Mouse (Mus musculus): ENCODE results near the gene Gimap7.

Gimap7 gene

GRCm38 (mm10) chr6:48718455-48718854 lies at the start of gene Gimap7, which contains the start of gene Gm28053:
TSS of gene Gimap7 (plus strand) at chr6:48718621.
TSS of gene Gm28053 (plus strand) at chr6:48718607.
- in situ Hi-C loops (cut with MboI, MseI): loop anchor here in 1 of 2 experiments (10.0 to 25.0 kb wide), 2 partner anchors 956 to 1034 kb away; no protein-coding TSS in a partner anchor

GRCm38 (mm10) chr6:48669446-48669969 lies 48.9 kb upstream of the Gimap7 start:
- in situ Hi-C loops (cut with MboI, MseI): loop anchor here in 1 of 2 experiments (10.0 kb wide), 1 partner anchor 985 kb away; no protein-coding TSS in a partner anchor

GRCm38 (mm10) chr6:48674291-48675058 lies 43.9 kb upstream of the Gimap7 start:
- in situ Hi-C loops (cut with MboI, MseI): loop anchor here (10.0 kb wide), 3 partner anchors 930 to 1710 kb away; no protein-coding TSS in a partner anchor

- in situ Hi-C loops (cut with MboI, MseI): loop anchor here (10.0 kb wide), 3 partner anchors 931 to 1709 kb away; no protein-coding TSS in a partner anchor
Observed at GRCm38 (mm10) chr6:48675400-48675930, 43.0 kb upstream of the Gimap7 start.

- in situ Hi-C loops (cut with MboI, MseI): loop anchor here (10.0 kb wide), 3 partner anchors 931 to 1709 kb away; no protein-coding TSS in a partner anchor
Observed at GRCm38 (mm10) chr6:48675931-48676859, 42.2 kb upstream of the Gimap7 start, which contains the start of gene Gimap9. TSS of gene Gimap9 (plus strand) at chr6:48676129.

GRCm38 (mm10) chr6:48676860-48677415 lies 41.5 kb upstream of the Gimap7 start:
- in situ Hi-C loops (cut with MboI, MseI): loop anchor here (10.0 kb wide), 3 partner anchors 932 to 1708 kb away; no protein-coding TSS in a partner anchor

- in situ Hi-C loops (cut with MboI, MseI): loop anchor here (10.0 kb wide), 3 partner anchors 933 to 1707 kb away; no protein-coding TSS in a partner anchor
Observed at GRCm38 (mm10) chr6:48677492-48678345, 40.7 kb upstream of the Gimap7 start.

- in situ Hi-C loops (cut with MboI, MseI): loop anchor here (10.0 kb wide), 3 partner anchors 934 to 1706 kb away; no protein-coding TSS in a partner anchor
Observed at GRCm38 (mm10) chr6:48678391-48678790, 40.0 kb upstream of the Gimap7 start.

GRCm38 (mm10) chr6:48679701-48680100 lies 38.7 kb upstream of the Gimap7 start:
- in situ Hi-C loops (cut with MboI, MseI): loop anchor here (10.0 kb wide), 4 partner anchors 65 to 1705 kb away; partner anchors contain the start of gene Gimap5 (in 1 of the 2)

GRCm38 (mm10) chr6:48680421-48680820 lies 38.0 kb upstream of the Gimap7 start:
- in situ Hi-C loops (cut with MboI, MseI): loop anchor here in 1 of 2 experiments (10.0 kb wide), 1 partner anchor 64 kb away; the partner anchor contains the start of gene Gimap5

GRCm38 (mm10) chr6:48681472-48682090 lies 36.8 kb upstream of the Gimap7 start:
- in situ Hi-C loops (cut with MboI, MseI): loop anchor here in 1 of 2 experiments (10.0 kb wide), 1 partner anchor 63 kb away; the partner anchor contains the start of gene Gimap5

- in situ Hi-C loops (cut with MboI, MseI): loop anchor here in 1 of 2 experiments (10.0 kb wide), 1 partner anchor 63 kb away; the partner anchor contains the start of gene Gimap5
Observed at GRCm38 (mm10) chr6:48682271-48682670, 36.1 kb upstream of the Gimap7 start.

GRCm38 (mm10) chr6:48683263-48683821 lies 35.1 kb upstream of the Gimap7 start:
- in situ Hi-C loops (cut with MboI, MseI): loop anchor here in 1 of 2 experiments (10.0 kb wide), 1 partner anchor 61 kb away; the partner anchor contains the start of gene Gimap5

GRCm38 (mm10) chr6:48684319-48684718 lies 34.1 kb upstream of the Gimap7 start, which contains the start of gene Gimap4:
TSS of gene Gimap4 (plus strand) at chr6:48684549.
- in situ Hi-C loops (cut with MboI, MseI): loop anchor here in 1 of 2 experiments (10.0 kb wide), 1 partner anchor 60 kb away; the partner anchor contains the start of gene Gimap5

- in situ Hi-C loops (cut with MboI, MseI): loop anchor here in 1 of 2 experiments (10.0 kb wide), 1 partner anchor 60 kb away; the partner anchor contains the start of gene Gimap5
Observed at GRCm38 (mm10) chr6:48684806-48685205, 33.6 kb upstream of the Gimap7 start.

GRCm38 (mm10) chr6:48685251-48685650 lies 33.2 kb upstream of the Gimap7 start:
- in situ Hi-C loops (cut with MboI, MseI): loop anchor here in 1 of 2 experiments (10.0 kb wide), 1 partner anchor 60 kb away; the partner anchor contains the start of gene Gimap5
